Mouse (Mus musculus): ENCODE data around the gene Rps27.

The Rps27 gene

DNA sequence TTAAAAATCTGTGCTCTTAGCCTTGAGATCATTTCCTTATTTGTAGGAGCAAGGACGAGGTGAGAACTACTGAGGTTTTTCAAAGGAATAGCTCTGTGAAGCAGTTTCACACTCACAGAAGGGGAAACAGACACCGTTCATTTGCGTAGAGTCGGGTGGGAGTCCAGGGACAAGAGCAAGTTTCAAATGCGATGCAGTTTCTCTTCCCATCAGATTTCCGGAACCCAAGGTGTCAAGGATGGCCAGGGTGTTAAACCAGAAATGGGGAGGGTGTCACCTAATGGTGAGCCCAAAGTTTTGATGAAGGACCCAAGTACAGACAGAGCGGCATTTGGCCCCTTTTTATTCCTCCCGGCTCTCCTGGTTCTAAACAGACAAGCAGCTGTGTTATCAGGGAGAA, 17.6 kb upstream of the Rps27 start:
- no peak for DNase-seq

- no peak for DNase-seq
Measured at GRCm38 (mm10) chr3:90224331-90224730, 10.9 kb upstream of the Rps27 start.

- no peak for DNase-seq
Measured at GRCm38 (mm10) chr3:90222941-90223340, 9.5 kb upstream of the Rps27 start.

GRCm38 (mm10) chr3:90222455-90222854, 9.0 kb upstream of the Rps27 start:
- no peak for DNase-seq

DNA sequence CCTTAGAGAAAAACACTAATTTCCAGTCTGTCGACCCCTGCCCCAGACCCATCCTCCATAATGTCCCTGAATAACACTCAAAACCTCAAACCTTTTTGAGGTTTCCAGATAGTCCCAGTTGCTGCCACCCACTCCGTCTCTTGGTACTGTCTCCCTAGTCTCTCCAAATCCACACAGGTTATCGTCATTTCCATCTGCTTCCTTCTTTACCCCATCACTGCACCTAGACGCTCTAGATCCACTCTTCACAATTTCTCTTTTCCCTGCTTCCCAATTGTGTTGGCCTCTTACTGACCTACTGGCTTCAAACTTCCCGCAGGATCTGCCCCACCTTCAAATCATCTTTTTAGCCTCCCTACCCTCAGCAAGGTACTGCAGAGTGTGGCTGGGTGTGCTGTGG, 7.7 kb upstream of the Rps27 start:
- DNase-seq: no peak

DNA sequence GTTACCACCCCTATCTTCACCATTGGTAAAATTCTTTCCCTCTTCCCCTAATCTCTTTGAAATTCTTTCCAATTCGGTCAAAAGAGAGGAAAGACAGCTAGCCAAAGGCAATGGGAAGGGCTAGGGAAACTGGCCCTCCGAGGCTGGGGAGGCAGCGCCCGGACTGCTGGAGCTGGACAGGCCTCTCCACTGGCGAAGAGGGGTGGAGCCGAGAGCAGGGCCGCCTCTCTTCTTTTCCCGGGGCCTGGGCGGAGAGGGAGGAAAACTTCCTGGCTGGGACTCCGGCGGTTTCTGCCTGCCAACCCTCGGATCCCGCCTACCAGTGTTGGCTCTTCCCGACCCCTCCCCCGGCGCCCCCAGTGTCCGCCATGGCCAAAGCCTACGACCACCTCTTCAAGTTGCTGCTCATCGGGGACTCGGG, 7.1 kb upstream of the Rps27 start:
- peak; percentile 85 for DNase-seq

GRCm38 (mm10) chr3:90220088-90220487, 6.6 kb upstream of the Rps27 start:
- DNase-seq: peak; percentile 57

DNA sequence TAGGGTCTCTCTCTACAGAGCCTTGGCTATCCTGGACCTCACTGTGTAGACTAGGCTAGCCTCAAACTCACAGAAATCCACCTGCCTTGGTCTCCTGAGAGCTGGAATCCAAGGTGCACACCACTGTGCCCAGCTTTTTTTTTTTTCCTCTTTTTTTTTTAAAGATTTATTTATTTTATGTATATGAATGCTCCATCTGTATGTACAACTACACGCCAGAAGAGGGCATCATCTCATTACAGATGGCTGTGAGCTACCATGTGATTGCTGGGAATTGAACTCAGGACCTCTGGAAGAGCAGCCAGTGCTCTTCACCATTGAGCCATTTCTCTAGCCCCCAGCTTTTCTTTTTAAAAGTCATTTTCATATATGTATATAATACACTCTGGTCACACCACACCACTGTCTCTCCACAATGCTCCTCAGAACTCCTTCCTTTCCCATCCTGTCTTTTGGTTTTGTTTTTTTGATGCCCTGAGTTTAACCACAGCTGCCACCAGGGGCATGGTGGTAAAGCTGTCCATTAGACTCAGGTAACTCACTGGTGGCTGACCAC, 2.5 kb upstream of the Rps27 start:
- DNase-seq: no peak

GRCm38 (mm10) chr3:90213956-90214684, 669 bp upstream of the Rps27 start:
- peak; percentile 26 for DNase-seq

GRCm38 (mm10) chr3:90212723-90213122, 728 bp downstream of the Rps27 start:
- no peak for DNase-seq

- DNase-seq: no peak
Measured at GRCm38 (mm10) chr3:90211475-90212398, 1.7 kb downstream of the Rps27 start.

DNA sequence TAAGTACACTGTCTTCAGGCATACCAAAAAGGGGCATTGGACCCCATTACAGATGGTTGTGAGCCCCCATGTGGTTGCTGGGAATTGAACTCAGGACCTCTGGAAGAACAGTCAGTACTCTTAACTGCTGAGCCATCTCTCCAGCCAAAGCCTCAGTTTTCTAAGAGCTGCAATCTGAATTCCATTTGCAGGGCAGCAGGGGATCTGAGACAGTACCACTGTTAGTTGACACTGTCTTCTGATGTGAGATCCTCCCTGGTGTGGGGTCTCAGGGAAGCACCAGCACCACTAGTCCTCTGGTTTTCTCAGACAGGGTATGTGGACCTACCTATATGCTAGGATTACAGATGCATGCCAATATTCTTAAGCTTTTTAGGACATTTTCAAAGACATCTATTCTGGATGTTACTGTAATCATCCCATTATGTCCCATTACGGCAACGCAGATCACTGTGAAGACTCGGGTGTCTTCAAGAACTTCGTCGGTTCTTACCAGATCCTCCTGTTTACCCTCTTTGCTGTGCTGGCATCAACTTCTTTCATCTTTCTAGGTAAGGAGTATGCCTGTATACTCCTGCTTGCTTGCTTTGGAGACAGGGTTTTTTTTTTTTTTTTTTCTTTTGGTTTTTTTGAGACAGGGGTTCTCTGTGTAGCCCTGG, 3.4 kb downstream of the Rps27 start:
- DNase-seq: no peak

DNA sequence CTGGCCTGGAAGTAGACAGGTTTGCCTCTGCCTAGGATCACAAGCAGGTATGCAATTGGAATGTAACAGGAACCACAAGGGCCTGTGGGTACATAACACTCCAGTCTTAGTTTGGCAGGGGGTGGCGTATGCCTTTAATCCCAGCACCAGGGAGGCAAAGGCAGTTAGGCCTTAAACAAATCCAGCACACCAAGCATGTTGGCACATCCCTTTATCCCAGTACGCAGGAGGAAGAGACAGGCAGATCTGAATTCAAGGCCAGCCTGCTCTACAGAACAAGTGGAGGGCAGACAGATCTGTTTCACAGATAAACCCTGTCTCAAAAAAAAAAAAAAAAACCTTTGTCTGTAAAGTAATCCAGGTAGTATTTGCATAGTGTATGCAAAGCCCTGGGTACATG, 4.8 kb downstream of the Rps27 start:
- no peak for DNase-seq

- DNase-seq: no peak
Measured at GRCm38 (mm10) chr3:90204582-90204981, 8.9 kb downstream of the Rps27 start.

DNA sequence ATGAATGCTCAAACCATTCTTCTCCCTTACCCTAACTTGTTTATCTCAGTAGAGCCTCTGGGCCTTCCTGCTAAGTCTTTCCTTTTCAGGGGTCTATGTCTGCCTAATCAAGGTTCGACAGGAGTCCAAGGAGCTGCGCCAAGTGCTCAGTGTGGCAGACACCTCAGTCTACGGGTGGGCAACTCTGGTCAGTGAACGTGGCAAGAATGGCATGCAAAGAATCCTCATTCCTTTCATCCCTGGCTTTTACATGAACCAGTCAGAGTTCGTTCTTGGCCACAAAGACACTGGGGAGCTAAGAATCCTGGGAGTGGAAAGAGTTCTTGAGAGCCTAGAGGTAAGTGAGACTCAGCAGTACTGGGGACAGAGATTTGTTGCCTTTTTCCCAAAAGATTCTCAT, 9.8 kb downstream of the Rps27 start:
- no peak for DNase-seq

DNA sequence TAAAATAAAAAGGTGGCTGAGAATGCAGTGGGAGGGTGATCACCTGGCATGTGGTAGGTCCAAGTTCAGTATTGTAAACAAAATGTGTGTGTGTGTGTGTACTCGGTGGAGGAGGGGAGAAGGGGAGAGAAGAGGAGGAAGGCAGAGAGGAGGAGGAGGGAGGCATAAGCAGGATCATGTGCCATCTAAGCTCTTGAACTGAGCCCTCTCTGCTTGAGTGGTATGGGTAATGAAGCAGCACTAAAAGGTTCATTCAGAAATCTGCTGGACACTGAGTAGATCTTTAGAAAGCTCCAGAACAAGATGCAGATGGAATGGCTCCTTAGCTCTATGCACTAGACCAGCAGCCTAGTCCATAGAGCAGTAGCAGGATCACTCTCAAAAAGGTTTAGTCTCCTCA, 10.6 kb downstream of the Rps27 start:
- no peak for DNase-seq

- no peak for DNase-seq
Measured at GRCm38 (mm10) chr3:90197548-90197947, 15.9 kb downstream of the Rps27 start.

DNA sequence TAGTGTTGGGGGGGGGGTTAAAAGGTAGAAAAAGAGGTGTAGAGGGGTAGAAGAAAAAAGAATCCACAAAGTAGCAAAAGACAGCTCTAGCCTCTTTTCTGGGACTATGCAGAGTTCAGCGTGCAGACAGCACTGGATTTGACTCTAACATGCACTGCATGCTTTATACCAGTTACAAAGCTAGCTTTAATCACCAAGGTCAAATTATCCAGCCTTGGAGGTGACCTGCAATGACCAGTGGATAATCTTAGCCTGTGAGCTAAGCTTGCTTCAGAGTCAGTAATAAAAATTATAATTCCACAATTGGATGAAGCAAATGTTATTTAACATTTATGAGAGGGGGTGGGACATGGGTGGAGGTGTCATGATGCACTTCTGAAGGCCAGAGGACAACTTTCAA, 17.8 kb downstream of the Rps27 start:
- no peak for DNase-seq

- DNase-seq: no peak
Measured at GRCm38 (mm10) chr3:90194759-90195158, 18.7 kb downstream of the Rps27 start.

DNA sequence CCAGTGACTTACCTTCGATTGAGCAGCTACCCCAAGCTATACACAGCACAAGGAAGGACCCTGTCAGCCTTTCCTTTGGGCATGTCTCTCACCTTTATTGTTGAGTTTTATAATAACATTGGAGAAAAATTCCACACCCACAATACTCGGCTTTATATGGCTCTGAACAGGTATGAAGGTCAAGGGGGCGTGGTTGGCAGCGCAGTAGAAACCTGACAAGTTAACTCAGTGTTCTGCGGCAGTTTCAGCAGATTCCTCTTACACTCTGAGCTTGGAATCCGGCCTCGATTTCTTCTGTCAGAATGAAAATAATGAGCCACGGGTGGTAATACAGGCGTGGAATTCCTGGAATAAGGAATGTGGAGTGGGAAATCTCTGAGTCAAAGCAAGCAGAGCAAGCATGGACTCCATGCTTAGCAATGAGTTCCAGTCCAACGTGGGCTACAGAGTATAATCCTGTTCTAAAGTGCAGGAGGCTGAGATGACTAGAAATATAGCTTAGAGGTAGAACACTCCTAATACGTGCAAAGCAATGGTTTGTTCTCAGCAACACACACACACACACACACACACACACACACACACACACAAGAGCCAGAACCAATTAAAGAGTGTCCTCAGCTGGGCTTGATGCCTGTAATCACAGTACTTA, 22.5 kb downstream of the Rps27 start:
- no peak for DNase-seq

DNA sequence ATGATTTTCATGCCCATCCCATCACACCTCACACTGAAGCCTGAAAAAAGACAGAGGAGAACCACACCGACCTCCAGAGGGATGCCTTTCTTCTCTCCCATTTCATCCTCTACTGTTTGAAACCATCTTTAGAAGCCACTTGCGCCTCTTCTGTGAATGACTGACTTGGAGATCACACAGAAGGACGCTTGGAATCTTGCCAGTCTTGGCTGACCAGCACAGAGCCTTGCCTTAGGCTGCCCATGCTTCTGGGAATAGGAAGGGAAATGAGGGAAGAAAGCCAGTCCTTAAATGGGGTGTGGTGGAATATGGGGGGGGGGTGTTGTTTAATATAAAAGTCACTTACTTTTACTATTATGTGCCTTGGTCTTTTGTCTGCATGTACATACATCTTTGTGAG, 29.9 kb downstream of the Rps27 start:
- peak; percentile 37 for DNase-seq

- DNase-seq: no peak
Measured at GRCm38 (mm10) chr3:90179566-90179965, 33.9 kb downstream of the Rps27 start.

Data from lung, postnatal 14 days (tissue).